ENCODE assay signal across 22 mouse cellular contexts in the genomic region with DNA sequence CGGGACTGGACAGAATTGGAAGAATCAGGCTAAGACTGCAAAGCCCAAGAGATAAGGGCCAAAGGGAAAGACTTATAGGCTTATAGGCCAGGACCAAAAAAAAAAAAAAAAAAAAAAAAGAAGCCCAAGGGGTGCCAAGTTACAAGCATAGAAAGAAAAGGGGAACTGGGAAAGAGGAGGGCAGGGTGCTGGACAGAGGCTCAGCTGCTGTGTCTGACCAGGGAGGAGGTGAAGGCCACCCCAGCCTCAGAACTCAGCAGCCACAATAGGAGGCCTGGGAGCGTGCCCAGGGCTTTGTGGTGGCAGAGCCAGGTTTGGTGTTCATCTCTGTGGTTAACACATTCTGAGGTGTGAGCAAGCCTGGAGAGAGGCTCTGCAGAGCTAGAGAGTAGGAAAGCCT. TPM values are rescaled to one million over a fixed set of nuclear protein-coding genes. Genes with fewer than 3 reads are reported as not detected.
DNase-seq lines count a peak whose midpoint lies in the region; ATAC-seq and TF ChIP-seq lines count a peak whose summit lies in the region.
"Had no signal": no experiment of that assay in that cellular context is flagged by ENCODE, and none has a peak within 500 bp of the region (broad histone marks: within the 10 kb centered on the region; RNA-seq: fewer than 3 reads in every experiment).

No protein-coding gene starts in this region.

- DNase-seq in gastrocnemius, adult 2 months: no peak
- DNase-seq in gastrocnemius, postnatal 25 days: no peak
- DNase-seq in 416B (ENCODE audit: low read depth): peak; percentile 8
- DNase-seq in Muller cell, postnatal 12 days (ENCODE audit: inconsistent ontology term): peak; percentile 55
- no peak for DNase-seq in gastrocnemius, postnatal 10 days
- DNase-seq in lung, postnatal 36 days: no peak
- DNase-seq in lung, postnatal 0 days (ENCODE audit: low spot score): no peak
- DNase-seq: heart, adult 2 months; layer of hippocampus, postnatal 36 days; left cerebral cortex, postnatal 4 days; liver, embryonic 13.5 days had no signal

- ATAC-seq in megakaryocyte progenitor cell, adult 5-6 weeks (replicated peaks; ENCODE audit: poor library complexity): peak; percentile 68
- no peak for ATAC-seq in lung, postnatal 0 days
- ATAC-seq: midbrain, embryonic 15.5 days had no signal

- no peaks in the 10 kb centered on the region for H3K4me1 ChIP-seq in lung, postnatal 0 days (ENCODE audit: insufficient read depth, low read depth, low read length)

- H3K27me3 ChIP-seq in lung, postnatal 0 days (replicated peaks; ENCODE audit: insufficient read depth, low read length): no peaks in the 10 kb centered on the region
- H3K27me3 ChIP-seq: kidney, embryonic 15.5 days; lung, embryonic 15.5 days; midbrain, embryonic 15.5 days had no signal

- H3K9me3 ChIP-seq in lung, postnatal 0 days (ENCODE audit: low read length): no peaks in the 10 kb centered on the region
- H3K9me3 ChIP-seq: forebrain, embryonic 12.5 days; heart, embryonic 15.5 days; kidney, embryonic 15.5 days; liver, embryonic 13.5 days; lung, embryonic 15.5 days; megakaryocyte, embryonic 14.5 days; midbrain, embryonic 15.5 days had no signal

- 83% methylated on average over 2 of the region's 2 CpGs for WGBS in lung, postnatal 0 days

- H3K9ac ChIP-seq in lung, postnatal 0 days (replicated peaks; ENCODE audit: low read depth): no peak overlapping the region
- H3K9ac ChIP-seq: forebrain, embryonic 12.5 days; heart, embryonic 15.5 days; kidney, embryonic 15.5 days; liver, embryonic 13.5 days; lung, embryonic 15.5 days; midbrain, embryonic 15.5 days had no signal

- no peak overlapping the region for H3K4me3 ChIP-seq in gastrocnemius, adult 2 months
- H3K4me3 ChIP-seq in lung, postnatal 0 days (ENCODE audit: low read depth, low read length): no peak overlapping the region
- H3K4me3 ChIP-seq: forebrain, embryonic 12.5 days; heart, adult 2 months; heart, embryonic 15.5 days; kidney, embryonic 15.5 days; liver, embryonic 13.5 days; lung, embryonic 15.5 days; megakaryocyte, embryonic 14.5 days; midbrain, embryonic 15.5 days had no signal

- no peaks in the 10 kb centered on the region for H3K36me3 ChIP-seq in lung, postnatal 0 days (ENCODE audit: insufficient read depth, low read length)
- H3K36me3 ChIP-seq: forebrain, embryonic 12.5 days; heart, embryonic 15.5 days; kidney, embryonic 15.5 days; liver, embryonic 13.5 days; lung, embryonic 15.5 days; midbrain, embryonic 15.5 days had no signal

- H3K4me2 ChIP-seq in lung, postnatal 0 days (replicated peaks; ENCODE audit: low read depth, low read length): no peak overlapping the region
- H3K4me2 ChIP-seq: forebrain, embryonic 12.5 days; heart, embryonic 15.5 days; kidney, embryonic 15.5 days; liver, embryonic 13.5 days; lung, embryonic 15.5 days; midbrain, embryonic 15.5 days had no signal

- peak overlapping the region; percentile 94; the same call in 1 of the 2 replicates for H3K27ac ChIP-seq in gastrocnemius, adult 2 months
- H3K27ac ChIP-seq in lung, postnatal 0 days (ENCODE audit: low read length): no peak overlapping the region
- H3K27ac ChIP-seq: forebrain, embryonic 12.5 days; heart, adult 2 months; heart, embryonic 15.5 days; kidney, embryonic 15.5 days; liver, embryonic 13.5 days; lung, embryonic 15.5 days; midbrain, embryonic 15.5 days had no signal

- TF ChIP-seq CTCF in gastrocnemius, adult 2 months (IDR thresholded peaks at IDR 0.05): no peak
- no peak for TF ChIP-seq CTCF in lung, postnatal 0 days (IDR thresholded peaks at IDR 0.05)

- intact Hi-C loops in gastrocnemius, adult 2 months (cut with DNase I): no loop called here

- no peak for TF ChIP-seq EP300 in lung, postnatal 0 days (IDR thresholded peaks at IDR 0.05)

RNA-seq across cellular contexts. Expression of gene Rorc, which starts 2.6 kb away (rescaled TPM):
- 10 to 100 TPM; 97.8 to 99.7 TPM for total RNA-seq in gastrocnemius, adult 2 months (2021)
- total RNA-seq in gastrocnemius, postnatal 25 days (2021): 10 to 100 TPM; 43.8 to 52.8 TPM
- 0.05 and 0.15 TPM in 2 replicates for total RNA-seq in megakaryocyte progenitor cell, adult 5-6 weeks (2015)
- 0.44 TPM in 1 of 2 replicates, not detected in the other for total RNA-seq in megakaryocyte progenitor cell, adult 5-6 weeks (2017)
- total RNA-seq in gastrocnemius, postnatal 10 days (2021): 10 to 100 TPM; 18.2 to 19.9 TPM
- polyA plus RNA-seq in lung, postnatal 0 days (2015; fragmentation: Nextera tagmentation; extraction: Ambion mirVana): 5.6 and 7.4 TPM in 2 replicates

RNA-seq across cellular contexts. Expression of gene C2cd4d, which starts 12.9 kb away (rescaled TPM):
- not detected for total RNA-seq in gastrocnemius, adult 2 months (2021)
- total RNA-seq in gastrocnemius, postnatal 25 days (2021): not detected
- total RNA-seq in megakaryocyte progenitor cell, adult 5-6 weeks (2015): not detected in 2 replicates
- total RNA-seq in megakaryocyte progenitor cell, adult 5-6 weeks (2017): not detected in 2 replicates
- total RNA-seq in gastrocnemius, postnatal 10 days (2021): under 1 TPM; 0.34 to 0.56 TPM
- polyA plus RNA-seq in lung, postnatal 0 days (2015; fragmentation: Nextera tagmentation; extraction: Ambion mirVana): 0.29 and 0.76 TPM in 2 replicates
- total RNA-seq: heart, adult 2 months; layer of hippocampus, postnatal 36 days had no signal
- polyA plus RNA-seq: liver, embryonic 13.5 days had no signal

RNA-seq across cellular contexts. Expression of gene Lingo4, which starts 23.2 kb away (rescaled TPM):
- total RNA-seq in gastrocnemius, adult 2 months (2021): under 1 TPM; 0.31 to 0.39 TPM
- under 1 TPM; 0.11 to 0.13 TPM for total RNA-seq in gastrocnemius, postnatal 25 days (2021)
- total RNA-seq in megakaryocyte progenitor cell, adult 5-6 weeks (2015): not detected in 2 replicates
- not detected in 2 replicates for total RNA-seq in megakaryocyte progenitor cell, adult 5-6 weeks (2017)
- under 1 TPM in 1 of 2 experiments, not detected in 1; 0.25 TPM for total RNA-seq in gastrocnemius, postnatal 10 days (2021)
- 0.26 and 0.42 TPM in 2 replicates for polyA plus RNA-seq in lung, postnatal 0 days (2015; fragmentation: Nextera tagmentation; extraction: Ambion mirVana)

RNA-seq across cellular contexts. Expression of gene Them5, which starts 33.2 kb away (rescaled TPM):
- not detected for total RNA-seq in gastrocnemius, adult 2 months (2021)
- total RNA-seq in gastrocnemius, postnatal 25 days (2021): under 1 TPM in 1 of 2 experiments, not detected in 1; 0.28 TPM
- not detected in 2 replicates for total RNA-seq in megakaryocyte progenitor cell, adult 5-6 weeks (2015)
- total RNA-seq in megakaryocyte progenitor cell, adult 5-6 weeks (2017): not detected in 2 replicates
- not detected for total RNA-seq in gastrocnemius, postnatal 10 days (2021)
- 2.9 and 3.2 TPM in 2 replicates for polyA plus RNA-seq in lung, postnatal 0 days (2015; fragmentation: Nextera tagmentation; extraction: Ambion mirVana)
- total RNA-seq: heart, adult 2 months; layer of hippocampus, postnatal 36 days; left cerebral cortex, postnatal 4 days had no signal
- polyA plus RNA-seq: heart, adult 2 months; hindbrain, embryonic 11.5 days; intestine, embryonic 14.5 days; kidney, embryonic 15.5 days; large intestine, adult 2 months; liver, embryonic 13.5 days; midbrain, embryonic 15.5 days; spleen, adult 2 months had no signal

RNA-seq across cellular contexts. Expression of gene Tdrkh, which starts 37.9 kb away (rescaled TPM):
- total RNA-seq in gastrocnemius, adult 2 months (2021): 1 to 10 TPM; 2.8 to 2.9 TPM
- total RNA-seq in gastrocnemius, postnatal 25 days (2021): 1 to 10 TPM; 1.5 to 2.0 TPM
- total RNA-seq in megakaryocyte progenitor cell, adult 5-6 weeks (2015): 12.7 and 13.2 TPM in 2 replicates
- total RNA-seq in megakaryocyte progenitor cell, adult 5-6 weeks (2017): 3.9 and 5.5 TPM in 2 replicates
- total RNA-seq in gastrocnemius, postnatal 10 days (2021): 1 to 10 TPM; 6.3 to 8.9 TPM
- 2.1 and 4.7 TPM in 2 replicates for polyA plus RNA-seq in lung, postnatal 0 days (2015; fragmentation: Nextera tagmentation; extraction: Ambion mirVana)

Comparison
In these comparisons a context has a peak if more than half of its experiments do, and no peak if none do; other contexts are left out.
1. DNase-seq: peak in 416B (single experiment) and Muller cell, postnatal 12 days (single experiment); none in gastrocnemius, adult 2 months (single experiment), gastrocnemius, postnatal 25 days (single experiment), gastrocnemius, postnatal 10 days (single experiment), lung, postnatal 36 days (single experiment) and lung, postnatal 0 days (single experiment).
2. RNA of gene Rorc, which starts 2.6 kb away (total RNA-seq): 97.8 to 99.7 TPM in gastrocnemius, adult 2 months, 43.8 to 52.8 TPM in gastrocnemius, postnatal 25 days and 18.2 to 19.9 TPM in gastrocnemius, postnatal 10 days; 0.05 to 0.44 TPM in megakaryocyte progenitor cell, adult 5-6 weeks; every median in the first group is over 10 times any median in the second.